Mouse (Mus musculus) brain, embryonic 14.5 days (tissue): Measurements from ENCODE around the gene Camta1. TPM values are rescaled to one million over a fixed set of nuclear protein-coding genes. Genes with fewer than 3 reads are reported as not detected.

Experiments used
- DNase-seq: peaks from one replicate; pipeline ENCODE4 v3.0.0-alpha.2; 2011; ENCODE audit warnings: low read depth
- CTCF ChIP-seq: fragments of 200-500 bp; IDR thresholded peaks from 2 replicates; pipeline ENCODE4 v1.5.1; 2012; ENCODE audit warnings: inconsistent platforms, mild to moderate bottlenecking, moderate library complexity, borderline replicate concordance; ENCODE audit not compliant: insufficient read depth, insufficient read length; ENCODE audit errors: extremely low read depth
- POLR2A ChIP-seq: fragments of 200-500 bp; IDR thresholded peaks from 2 replicates; pipeline ENCODE4 v1.6.1; 2012; ENCODE audit warnings: mild to moderate bottlenecking, inconsistent platforms, borderline replicate concordance; ENCODE audit not compliant: poor library complexity, insufficient read depth, insufficient read length, severe bottlenecking; ENCODE audit errors: extremely low read depth
- polyA plus RNA-seq: library from polyadenylated mRNA; depleted of rRNA; stranded (reverse); fragments of >200 nt; gene quantifications from 2 replicates; pipeline ENCODE4 v1.2.3, GENCODE M21; 2012

Camta1 gene
- polyA plus RNA-seq, 1 experiment, result 92.9 TPM

DNA sequence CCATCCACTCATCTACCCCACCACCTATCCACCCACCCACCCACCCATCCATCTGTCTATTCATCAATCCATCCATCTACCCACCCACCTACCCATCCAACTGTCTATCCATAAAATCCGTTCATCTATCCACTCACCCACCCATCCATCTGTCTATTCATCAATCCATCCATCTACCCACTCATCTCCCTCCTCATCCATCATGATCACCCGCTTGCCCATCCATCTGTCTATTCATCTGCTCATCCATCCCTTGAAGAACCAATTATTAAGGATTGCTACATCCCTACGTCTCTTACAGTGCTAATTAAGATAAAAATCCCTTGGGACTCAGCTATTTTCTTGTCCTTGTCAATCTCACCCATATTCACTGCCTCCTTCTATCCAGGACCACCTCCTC lies 742.8 kb downstream of the Camta1 start:
- TF ChIP-seq POLR2A, result no peak
- no peak for DNase-seq

DNA sequence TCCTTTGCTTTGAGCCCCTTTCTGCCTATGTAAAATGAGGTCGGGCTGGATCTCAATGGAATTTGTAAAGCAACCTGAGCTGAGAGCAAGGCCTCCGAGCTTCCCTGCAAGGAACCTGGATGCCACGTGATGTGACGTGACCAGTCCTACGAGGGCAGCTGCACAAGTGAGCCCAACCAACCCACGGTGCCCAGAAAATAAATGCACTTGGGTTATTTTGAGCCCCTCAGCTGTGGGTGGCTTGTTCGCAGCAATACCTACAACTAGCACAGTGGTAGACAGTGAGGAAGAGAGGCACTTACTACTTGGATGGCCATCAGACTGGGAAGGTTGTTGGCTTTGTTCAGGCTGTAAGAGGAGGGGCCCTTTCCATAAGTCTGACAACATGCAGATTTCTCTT lies 747.1 kb downstream of the Camta1 start:
- no peak for DNase-seq
- TF ChIP-seq POLR2A (no peak), CTCF (no peak)

DNA sequence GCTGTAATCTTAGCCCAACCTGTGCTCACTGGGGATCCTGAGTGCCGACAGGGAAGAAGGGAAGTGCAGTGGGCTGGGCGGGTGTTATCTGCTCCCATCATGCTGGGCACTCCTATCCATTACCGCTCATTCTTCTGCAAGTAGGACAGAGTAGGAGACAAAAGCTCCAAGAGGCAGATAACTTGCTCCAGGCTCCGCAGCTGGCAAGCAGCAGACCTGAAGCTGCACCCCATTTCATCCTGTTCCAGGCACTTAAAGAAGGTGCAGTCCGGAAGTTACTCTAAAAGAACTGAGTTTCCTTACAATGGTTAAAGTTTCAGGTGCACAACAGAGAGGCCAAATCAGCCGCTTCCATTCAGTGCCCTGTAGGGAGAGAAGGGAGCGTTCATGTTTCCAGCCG lies 750.5 kb downstream of the Camta1 start:
- DNase-seq, result no peak
- TF ChIP-seq POLR2A (no peak), CTCF (no peak)

DNA sequence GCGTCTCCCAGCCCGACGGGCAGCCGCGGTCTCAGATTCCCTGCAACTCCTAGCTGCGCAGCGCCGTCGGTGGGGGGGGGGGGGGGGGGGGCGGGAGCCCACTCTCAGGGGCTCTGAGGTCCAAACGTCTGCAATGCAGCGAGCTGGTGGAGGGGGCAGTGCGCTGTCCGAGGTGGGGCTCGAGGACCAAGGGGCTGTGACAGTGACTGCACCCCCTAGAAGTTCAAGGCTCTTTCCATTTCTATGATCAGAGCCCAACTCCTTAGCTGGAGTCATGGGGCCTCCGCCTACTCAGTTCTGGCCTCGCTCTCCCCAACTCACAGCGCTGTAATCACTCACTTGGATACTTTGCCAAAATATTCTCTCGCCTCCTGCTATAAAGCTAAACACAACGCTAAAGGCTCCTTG lies 752.8 kb downstream of the Camta1 start:
- DNase-seq, result peak; percentile 54
- TF ChIP-seq POLR2A (no peak), CTCF (no peak)

DNA sequence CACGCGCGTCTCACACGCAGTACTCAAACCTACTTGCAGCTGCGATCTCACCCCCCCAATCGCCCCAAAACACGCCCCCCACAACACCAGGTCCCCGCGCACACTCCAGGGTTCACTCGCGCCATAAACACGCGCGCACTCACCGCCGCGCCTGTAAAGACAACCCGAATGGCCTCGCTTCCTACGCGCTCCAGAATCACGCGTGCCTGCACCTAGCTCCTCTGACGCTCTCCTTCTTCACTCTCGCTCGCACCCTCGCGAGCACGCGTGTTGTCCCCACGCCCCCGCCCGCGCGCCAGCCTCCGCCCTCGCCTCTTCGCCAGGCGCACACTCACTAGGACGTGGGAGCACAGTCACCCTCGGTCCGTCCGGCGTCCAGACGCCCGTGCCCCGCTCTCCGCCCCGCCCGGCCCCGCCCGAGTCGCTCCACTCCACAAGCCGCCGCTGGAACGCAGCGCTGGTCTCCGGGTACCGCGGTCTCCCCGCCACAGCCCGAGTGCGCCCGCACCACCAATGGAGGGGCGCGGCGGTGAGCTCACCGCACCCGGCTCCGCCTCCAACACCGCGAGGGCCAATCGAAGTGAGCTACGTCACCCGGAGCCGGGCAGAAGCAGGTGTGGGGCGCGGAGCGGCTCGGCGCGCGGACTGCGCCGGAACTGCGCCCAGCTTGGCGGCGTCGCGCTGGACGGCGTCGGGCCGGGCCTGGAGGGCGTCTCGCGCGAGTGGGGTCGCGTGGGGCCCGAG lies 753.5 kb downstream of the Camta1 start:
- TF ChIP-seq CTCF (no peak), POLR2A (peak; percentile 83)
- peak; percentile 98 for DNase-seq

DNA sequence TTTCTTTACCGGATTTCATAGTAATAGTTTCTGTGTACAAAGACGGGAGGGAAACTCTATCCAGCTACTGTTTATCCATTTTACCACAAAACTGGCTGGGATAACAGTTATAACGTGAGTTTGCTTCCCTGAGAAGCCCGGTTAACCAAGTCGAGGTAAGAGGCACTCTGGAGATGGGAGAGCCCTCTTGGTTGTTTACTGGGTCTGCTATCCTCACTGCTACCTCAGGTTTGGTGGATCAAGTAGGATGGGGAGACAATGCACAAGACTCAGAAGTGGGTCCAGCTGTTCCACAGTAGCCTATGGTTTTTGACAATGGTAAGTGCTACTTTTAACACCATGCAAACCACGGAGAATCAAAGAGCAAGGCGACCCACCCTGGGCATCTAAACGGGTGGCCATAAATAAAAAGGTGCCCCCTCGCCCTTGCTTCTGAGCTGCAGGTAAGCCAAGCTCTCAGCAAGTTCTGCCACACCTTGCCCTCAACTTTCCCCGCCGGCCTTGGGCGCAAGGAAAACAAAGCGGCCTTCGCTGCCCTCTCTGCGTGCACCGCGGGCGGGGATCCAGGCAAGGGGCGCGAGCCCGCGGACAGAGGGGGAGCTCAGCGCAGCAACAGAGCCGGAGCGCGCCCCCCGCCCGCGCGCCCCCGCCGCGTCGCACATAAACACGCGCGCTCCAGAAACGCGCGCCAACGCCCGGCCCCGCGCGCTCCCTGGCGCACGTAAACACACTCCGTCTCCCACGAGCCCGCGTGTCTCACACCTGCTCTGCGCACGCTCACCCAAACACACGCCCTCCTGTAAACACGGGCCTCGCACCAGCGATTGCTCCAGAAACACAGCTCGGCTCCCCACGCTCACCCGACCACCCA lies 754.3 kb downstream of the Camta1 start:
- peak; percentile 90 for DNase-seq
- TF ChIP-seq POLR2A (no peak), CTCF (no peak)

DNA sequence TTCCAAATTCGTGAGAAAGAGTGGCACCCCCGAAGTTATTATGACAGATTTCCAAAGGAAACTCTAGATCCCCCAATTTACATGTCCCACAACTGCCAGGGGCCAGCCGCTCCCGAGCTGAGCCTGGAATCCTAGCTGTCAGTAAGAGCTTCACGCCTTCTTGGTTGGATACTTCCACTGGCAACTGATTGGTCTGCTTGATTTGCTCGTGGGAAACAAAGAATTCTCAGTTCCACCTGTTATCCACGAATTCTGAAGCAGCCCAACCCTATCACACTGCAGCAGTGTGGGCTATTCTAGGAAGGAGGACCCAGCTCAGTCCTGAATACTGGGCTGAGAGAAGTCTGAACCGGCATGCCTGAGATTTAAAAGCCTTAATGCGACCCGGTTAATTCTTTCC lies 755.2 kb downstream of the Camta1 start:
- DNase-seq, result peak; percentile 74
- TF ChIP-seq POLR2A, result no peak
- no peak for TF ChIP-seq CTCF

DNA sequence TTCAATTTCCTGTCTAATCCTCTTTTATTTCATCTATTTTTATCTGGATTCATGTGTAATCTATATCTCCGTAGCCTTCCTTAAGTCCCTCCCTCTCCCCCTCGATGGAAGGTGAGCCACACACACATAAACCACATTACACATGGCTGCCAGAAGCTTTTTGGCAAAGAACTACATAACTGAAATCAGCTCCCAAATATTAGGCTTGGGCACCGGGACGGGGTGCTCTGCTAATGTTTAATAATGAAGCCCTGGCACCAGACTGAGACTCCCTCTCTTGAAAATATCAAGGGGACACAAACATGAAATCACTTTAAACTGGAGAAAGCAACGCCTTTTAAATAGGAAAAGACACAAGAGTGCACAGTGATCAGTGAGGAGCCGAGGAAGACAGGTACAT lies 755.8 kb downstream of the Camta1 start:
- peak; percentile 25 for DNase-seq
- TF ChIP-seq CTCF (no peak), POLR2A (no peak)

DNA sequence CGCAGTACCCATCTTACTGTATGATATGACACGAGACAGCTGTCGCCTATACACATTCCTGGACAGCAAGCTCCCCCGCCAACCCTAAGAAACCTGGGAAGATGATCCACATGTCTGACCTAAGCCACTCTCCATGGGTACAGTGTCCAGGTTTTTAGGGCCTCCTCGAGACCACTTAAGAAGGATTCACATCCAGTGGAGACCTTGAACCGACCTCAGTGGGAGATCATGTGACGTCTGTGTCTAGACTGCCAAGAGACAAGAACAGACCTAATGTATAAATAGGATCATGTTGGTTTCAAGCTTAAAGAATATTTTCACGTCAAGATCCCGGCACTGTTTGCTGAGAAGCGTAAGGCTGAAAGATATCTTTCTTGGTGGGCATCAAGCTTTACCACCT lies 757.5 kb downstream of the Camta1 start:
- DNase-seq, result no peak

DNA sequence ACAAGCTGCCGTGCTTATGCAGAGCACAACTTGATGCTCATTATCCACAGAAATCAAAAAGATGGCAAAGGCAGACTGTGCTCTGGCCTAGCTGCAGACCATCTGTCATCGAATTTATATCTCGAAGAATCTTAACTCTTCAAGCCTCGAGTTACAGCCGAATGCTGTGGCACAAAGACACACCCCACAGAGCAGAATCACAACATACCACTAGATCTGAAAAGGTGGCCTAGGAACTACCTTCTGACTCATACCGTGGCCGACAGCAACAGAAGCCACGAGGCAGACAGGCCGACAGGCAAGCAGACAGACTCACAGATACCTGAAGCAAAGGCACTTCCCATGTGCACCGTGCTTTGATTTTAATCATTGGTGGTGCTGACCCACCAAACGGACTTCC lies 758.0 kb downstream of the Camta1 start:
- TF ChIP-seq CTCF (no peak), POLR2A (no peak)
- peak; percentile 82 for DNase-seq

More for the DNA sequence above, 757.5 kb downstream of the Camta1 start:
- no peak for TF ChIP-seq POLR2A
- no peak for TF ChIP-seq CTCF

DNA sequence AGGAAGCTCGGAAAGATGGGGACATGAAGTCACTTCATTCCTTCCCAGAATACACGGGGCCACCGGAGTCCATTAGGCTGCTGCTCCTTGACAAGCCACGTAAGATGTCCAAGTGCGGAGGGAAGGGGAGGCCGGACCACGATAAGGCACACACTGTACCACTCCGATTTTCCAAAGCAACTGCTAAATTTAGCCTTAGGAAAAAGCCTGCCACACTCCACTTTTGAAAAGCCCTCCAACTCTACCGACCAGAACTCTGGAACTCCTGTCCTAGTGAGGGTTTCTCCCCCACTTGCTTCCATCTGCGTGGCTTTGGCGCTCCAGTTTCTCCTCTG lies 764.6 kb downstream of the Camta1 start:
- TF ChIP-seq POLR2A, result no peak
- TF ChIP-seq CTCF, result no peak
- DNase-seq, result no peak
